Mouse (Mus musculus) thymus, postnatal 25 days (tissue): ENCODE measurements around the gene Ipo8.

ENCODE experiments used
- DNase-seq: peaks from one replicate; pipeline ENCODE4 v3.0.0; 2022

Gene Ipo8

DNA sequence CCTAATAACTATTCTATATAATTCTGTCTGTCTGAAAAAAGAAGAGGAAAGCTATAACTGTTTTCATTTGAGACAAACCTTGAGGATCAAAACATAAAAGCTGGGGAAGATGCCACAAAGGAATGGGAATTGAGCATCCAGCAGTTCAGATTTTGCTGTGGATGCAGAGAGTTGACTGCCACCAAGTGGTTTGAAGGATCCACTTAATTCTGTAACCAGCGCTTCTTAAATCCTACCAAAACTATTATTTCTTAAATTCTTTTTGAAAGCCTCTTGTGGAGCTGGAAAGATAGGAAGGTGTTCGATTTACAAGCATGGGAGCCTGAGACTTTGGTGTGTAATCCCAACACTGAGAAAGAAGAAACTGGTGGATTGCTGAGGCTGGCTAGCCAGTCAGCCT lies 79.9 kb downstream of the Ipo8 start:
- no peak for DNase-seq

DNA sequence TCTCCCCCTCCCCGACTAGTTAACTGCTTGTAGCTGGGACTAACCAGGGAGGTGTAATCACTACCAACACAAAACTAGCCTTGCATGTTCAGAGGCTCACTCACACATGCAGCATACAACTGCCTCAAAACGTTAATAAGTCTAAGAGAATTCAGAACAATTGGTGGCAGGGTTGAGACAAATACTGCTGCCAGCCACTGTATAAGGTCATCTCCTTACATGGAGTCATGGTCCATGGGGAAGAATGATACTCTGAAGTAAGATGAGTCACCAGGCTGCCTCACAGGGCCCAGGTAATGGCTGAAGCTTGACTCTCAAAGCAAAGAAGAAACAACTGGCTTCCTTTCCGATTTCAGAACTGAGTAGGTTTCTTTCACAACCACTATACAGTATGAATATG lies 81.1 kb downstream of the Ipo8 start:
- DNase-seq: no peak

DNA sequence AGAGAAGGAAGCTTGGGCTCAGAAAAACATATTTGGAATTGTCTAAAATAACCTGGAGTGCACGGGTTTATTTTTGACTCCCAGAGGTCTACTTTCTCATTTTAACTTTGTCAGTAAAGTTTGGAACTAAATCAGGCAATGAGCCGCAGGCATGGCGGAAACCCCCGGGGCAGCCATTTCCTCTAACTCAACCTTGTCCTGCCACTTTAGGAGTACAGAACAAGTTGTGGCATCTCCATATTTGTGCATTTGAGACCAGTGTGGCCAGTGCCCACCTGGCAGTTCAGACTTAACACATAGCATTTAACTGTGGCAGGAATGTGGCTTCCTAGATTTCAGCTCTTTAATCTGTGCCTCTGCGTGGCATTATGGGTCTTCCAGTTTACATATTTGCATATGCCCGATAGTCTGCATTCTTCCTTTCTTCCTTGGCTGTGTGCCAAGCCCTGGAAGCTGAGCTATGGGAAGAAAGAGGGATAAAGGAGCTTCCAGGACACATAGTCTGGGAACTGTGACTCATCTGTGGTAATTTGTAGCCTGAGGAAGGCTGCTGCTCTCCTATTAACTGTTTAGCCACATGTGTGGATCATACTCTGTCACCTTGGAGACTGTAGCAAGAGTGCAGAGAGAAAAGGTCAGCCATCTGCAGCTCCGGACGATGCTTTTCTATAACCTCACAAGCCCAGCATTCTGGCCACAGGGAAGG lies 90.6 kb downstream of the Ipo8 start:
- no peak for DNase-seq

DNA sequence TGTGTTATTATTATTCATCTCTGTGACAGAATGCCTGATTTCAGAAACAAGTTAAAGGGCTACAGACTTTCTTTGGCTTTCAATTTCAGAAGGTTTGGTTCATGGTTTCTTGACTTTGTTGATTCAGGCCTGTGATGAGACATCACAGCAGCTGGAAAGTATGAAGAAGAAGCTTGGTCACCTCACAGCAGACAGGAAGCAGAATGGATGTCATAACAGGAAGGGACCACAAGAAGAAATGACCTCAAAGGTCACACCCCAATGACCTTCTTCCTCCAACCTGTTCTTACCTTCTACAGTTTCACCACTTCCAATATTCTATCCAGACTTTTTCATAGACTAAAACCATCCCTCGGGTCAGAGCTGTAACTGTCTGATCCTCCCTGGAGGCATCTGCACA lies 94.9 kb downstream of the Ipo8 start:
- DNase-seq: no peak

DNA sequence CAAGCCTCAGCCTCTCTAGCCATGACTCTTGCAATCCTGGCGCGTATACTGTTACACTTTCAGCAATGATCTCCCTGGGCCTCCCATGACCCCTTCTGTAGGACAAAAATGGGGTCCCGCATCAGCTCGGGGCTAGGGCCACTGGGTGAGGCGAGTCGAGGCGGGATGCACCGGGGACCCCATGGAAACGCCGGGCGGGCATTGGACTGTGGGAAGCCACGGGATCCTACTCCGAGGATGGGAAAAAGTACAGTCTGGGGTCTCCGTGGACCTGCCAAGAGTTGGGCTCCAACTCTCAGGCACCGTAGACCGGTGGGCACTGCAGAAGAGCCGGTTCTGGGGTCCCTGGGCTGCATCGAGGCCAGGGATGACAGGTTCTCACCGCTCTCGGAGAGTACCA lies 97.3 kb downstream of the Ipo8 start:
- DNase-seq: no peak

DNA sequence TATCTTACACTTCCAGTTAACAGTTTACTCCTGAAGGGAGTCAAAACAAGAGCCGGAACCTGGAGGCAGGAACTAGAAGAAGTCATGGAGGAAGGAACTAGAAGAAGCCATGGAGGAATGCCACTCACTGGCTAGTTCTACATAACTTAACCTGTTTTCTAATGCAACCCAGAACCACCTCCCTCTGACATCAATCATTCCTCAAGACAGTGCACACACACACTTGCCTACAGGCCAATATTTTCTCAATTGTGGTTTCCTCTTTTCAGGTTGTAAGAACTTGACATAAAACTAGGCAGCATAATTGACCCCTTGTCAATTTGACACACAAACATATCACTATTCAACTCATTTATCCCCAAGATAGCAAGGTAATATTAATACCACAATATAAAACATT lies 98.3 kb downstream of the Ipo8 start:
- no peak for DNase-seq

DNA sequence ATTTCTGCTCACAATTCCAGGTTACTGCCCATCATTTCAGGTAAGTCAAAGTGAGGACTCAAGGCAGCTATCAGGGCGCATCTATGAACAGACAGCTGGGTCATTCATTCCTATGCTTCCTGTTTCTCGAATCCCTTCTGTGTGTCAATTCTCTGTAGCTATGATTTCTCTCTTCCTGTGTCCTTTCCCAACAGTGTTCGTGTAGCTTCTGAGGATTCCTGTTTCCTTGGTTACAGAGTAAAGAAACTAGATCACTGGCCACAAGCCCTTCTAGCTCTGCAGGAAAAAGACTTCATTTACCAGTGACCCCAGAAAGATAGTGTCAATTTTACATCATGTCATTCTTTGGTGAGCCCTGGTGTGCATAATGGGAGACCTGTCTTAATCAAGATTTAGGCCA lies 102.7 kb downstream of the Ipo8 start:
- DNase-seq: no peak

DNA sequence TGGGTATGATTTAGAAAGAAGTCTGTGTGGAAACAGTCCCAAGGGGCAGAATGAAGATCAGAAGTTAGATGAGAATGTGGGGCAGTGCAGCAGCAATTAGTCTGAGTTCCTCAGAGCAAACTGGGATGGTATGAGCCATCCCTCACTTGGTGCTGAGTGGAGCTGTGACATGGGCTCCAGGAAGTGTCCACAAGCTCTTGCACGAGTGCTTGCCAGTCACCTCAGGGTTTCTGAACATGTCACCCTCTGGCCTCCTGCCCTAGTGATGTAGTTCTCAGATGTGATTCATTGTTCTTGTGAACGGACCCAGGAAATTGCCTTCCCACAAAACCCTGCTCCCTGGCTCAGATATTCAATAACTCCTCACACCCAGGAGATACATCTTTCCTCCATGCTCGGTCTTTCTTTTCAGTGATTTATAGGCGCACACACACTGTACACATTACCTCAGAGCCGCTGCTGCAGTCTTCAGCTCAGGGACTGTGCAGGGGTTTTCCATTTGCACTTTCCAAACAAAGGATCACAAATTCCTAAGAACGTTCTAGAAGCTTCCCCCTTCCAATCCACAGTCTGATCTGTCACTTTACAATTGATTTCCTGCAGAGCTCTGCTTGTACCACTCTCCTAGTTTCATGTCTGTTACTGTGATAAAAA lies 103.3 kb downstream of the Ipo8 start:
- DNase-seq: no peak

DNA sequence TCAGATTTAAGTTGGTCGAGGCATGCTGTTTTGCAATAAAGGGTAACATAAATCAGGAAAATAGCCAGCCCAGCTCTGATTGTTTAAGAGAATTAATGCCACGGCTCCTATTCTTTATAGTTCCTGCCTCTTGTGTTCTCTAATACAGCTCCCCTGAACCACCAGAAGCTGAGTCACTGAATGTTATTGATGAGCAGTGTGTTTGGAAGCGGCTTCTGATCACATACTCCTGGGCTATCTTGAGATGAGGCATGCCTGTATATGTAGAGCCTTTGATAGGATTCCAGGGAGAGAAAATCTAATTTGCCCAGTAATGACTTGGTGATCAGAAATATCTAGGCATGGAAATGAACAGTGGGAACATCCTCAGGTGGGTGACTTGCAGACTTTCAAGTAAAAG lies 106.8 kb downstream of the Ipo8 start:
- DNase-seq: no peak
